Mouse (Mus musculus) olfactory bulb, adult 2 months (tissue): ENCODE measurements around the gene Adck2.

Experiments used
- CTCF ChIP-seq: fragments of 200-500 bp; IDR thresholded peaks from 2 replicates; pipeline ENCODE4 v1.5.1; 2012; ENCODE audit warnings: low read depth, mild to moderate bottlenecking, low read length, moderate library complexity; ENCODE audit not compliant: insufficient read depth
- POLR2A ChIP-seq: fragments of 200-500 bp; IDR thresholded peaks from 2 replicates; pipeline ENCODE4 v1.6.1; 2012; ENCODE audit warnings: mild to moderate bottlenecking, low read depth, low read length, moderate library complexity; ENCODE audit not compliant: insufficient read depth

GRCm38 (mm10) chr6:39537276-39537675 lies 36.4 kb upstream of the Adck2 start:
- TF ChIP-seq POLR2A, result no peak
- no peak for TF ChIP-seq CTCF
